ENCODE assay signal across 10 mouse cellular contexts in genomic region chr17:12206248-12206647, GRCm38 (mm10).
DNase-seq lines count a peak whose midpoint lies in the region; ATAC-seq and TF ChIP-seq lines count a peak whose summit lies in the region.
"Had no signal": no experiment of that assay in that cellular context is flagged by ENCODE, and none has a peak within 500 bp of the region (broad histone marks: within the 10 kb centered on the region; RNA-seq: fewer than 3 reads in every experiment).

No protein-coding gene starts in this region.

- TF ChIP-seq CTCF in E14TG2a.4 (conservative IDR thresholded peaks at IDR 0.05; ENCODE audit: low read length): no peak
- no peak for TF ChIP-seq CTCF in liver, embryonic 14.5 days (IDR thresholded peaks at IDR 0.05; ENCODE audit: low read depth)

- no peak overlapping the region for H3K4me3 ChIP-seq in heart, embryonic 12.5 days
- peak overlapping the region; percentile 18 for H3K4me3 ChIP-seq in E14TG2a.4 (replicated peaks; ENCODE audit: low read length)
- peak overlapping the region; percentile 22 to 28 for H3K4me3 ChIP-seq in liver, embryonic 14.5 days (ENCODE audit: insufficient read depth in 1 of 2, low read depth in 2 of 2, low read length in 2 of 2)
- H3K4me3 ChIP-seq: forebrain, embryonic 15.5 days had no signal

- H3K27ac ChIP-seq in heart, embryonic 12.5 days (ENCODE audit: poor library complexity, severe bottlenecking): peak overlapping the region; percentile 77
- peak overlapping the region; percentile 99 for H3K27ac ChIP-seq in liver, embryonic 14.5 days

- 0 out of 2 replicates have a peak overlapping the region, but pooled peaks have one; percentile 16 for H3K4me2 ChIP-seq in heart, embryonic 12.5 days
- peak overlapping the region; percentile 75 for H3K4me2 ChIP-seq in liver, embryonic 14.5 days (ENCODE audit: low read depth)
- H3K4me2 ChIP-seq: forebrain, embryonic 15.5 days had no signal

- peaks cover 41% of the 10 kb centered on the region for H3K4me1 ChIP-seq in heart, embryonic 12.5 days (replicated peaks)
- H3K4me1 ChIP-seq in E14TG2a.4 (replicated peaks; ENCODE audit: low read depth, low read length): peaks cover 99% of the 10 kb centered on the region
- H3K4me1 ChIP-seq in liver, embryonic 14.5 days (replicated peaks; ENCODE audit: control insufficient read depth in 2 of 2, insufficient read depth in 2 of 2, low read length in 1 of 2): peaks cover 87 to 91% of the 10 kb centered on the region in 2 experiments

- H3K9me3 ChIP-seq in heart, embryonic 12.5 days (replicated peaks): no peaks in the 10 kb centered on the region
- no peaks in the 10 kb centered on the region for H3K9me3 ChIP-seq in E14TG2a.4 (ENCODE audit: low read length)
- H3K9me3 ChIP-seq in liver, embryonic 14.5 days (ENCODE audit: control insufficient read depth, low read length): no peaks in the 10 kb centered on the region
- H3K9me3 ChIP-seq: forebrain, embryonic 15.5 days had no signal

- 43% methylated on average over 3 of the region's 3 CpGs for WGBS in heart, embryonic 12.5 days
- 9% methylated on average over 3 of the region's 3 CpGs for WGBS in liver, embryonic 14.5 days (ENCODE audit: insufficient replicate concordance)

- no peaks in the 10 kb centered on the region for H3K27me3 ChIP-seq in heart, embryonic 12.5 days (replicated peaks)
- H3K27me3 ChIP-seq in E14TG2a.4 (ENCODE audit: insufficient read depth, low read length): no peaks in the 10 kb centered on the region
- H3K27me3 ChIP-seq in liver, embryonic 14.5 days (ENCODE audit: control insufficient read depth, insufficient read depth, low read length): no peaks in the 10 kb centered on the region
- H3K27me3 ChIP-seq: forebrain, embryonic 15.5 days had no signal

- ATAC-seq in heart, embryonic 12.5 days (ENCODE audit: insufficient number of reproducible peaks, low FRiP score): peak; percentile 69
- peak; percentile 56 for ATAC-seq in erythroblast, adult 5-6 weeks (replicated peaks; ENCODE audit: low FRiP score, poor library complexity, severe bottlenecking)
- peak; percentile 36 for ATAC-seq in liver, embryonic 14.5 days (ENCODE audit: insufficient read depth)
- no peak for ATAC-seq in CD4-positive, CD25-positive, alpha-beta regulatory T cell, adult 4 months
- ATAC-seq: forebrain, embryonic 15.5 days had no signal

- TF ChIP-seq EP300 in liver, embryonic 14.5 days (IDR thresholded peaks at IDR 0.05; ENCODE audit: low read depth): peak; percentile 81

- DNase-seq in heart, adult 18-20 months: no peak
- DNase-seq in liver, embryonic 14.5 days (ENCODE audit: low read depth in 3 of 3, low spot score in 3 of 3): peak; percentile 76 to 82 (median 78)
- DNase-seq in B cell, adult 2 months: no peak
- no peak for DNase-seq in adrenal gland, postnatal 14 days
- DNase-seq: kidney, adult 2 months had no signal

- 0 out of 2 replicates have a peak overlapping the region, but pooled peaks have one; percentile 25 for H3K9ac ChIP-seq in heart, embryonic 12.5 days
- H3K9ac ChIP-seq in liver, embryonic 14.5 days (replicated peaks): peak overlapping the region; percentile 90
- H3K9ac ChIP-seq: forebrain, embryonic 15.5 days had no signal

- peaks cover 10% of the 10 kb centered on the region for H3K36me3 ChIP-seq in heart, embryonic 12.5 days
- H3K36me3 ChIP-seq in E14TG2a.4 (ENCODE audit: insufficient read depth, low read length): peaks cover 44% of the 10 kb centered on the region
- H3K36me3 ChIP-seq in liver, embryonic 14.5 days (replicated peaks; ENCODE audit: control insufficient read depth, insufficient read depth, low read depth): peaks cover 7% of the 10 kb centered on the region

Comparison
In these comparisons a context has a peak if more than half of its experiments do, and no peak if none do; other contexts are left out.
1. DNase-seq: peak in liver, embryonic 14.5 days (3 of 3); none in heart, adult 18-20 months (0 of 2), B cell, adult 2 months (0 of 2) and adrenal gland, postnatal 14 days (single experiment).